Mouse (Mus musculus): Measurements from ENCODE around the gene Hip1r. TPM values are rescaled to one million over a fixed set of nuclear protein-coding genes. Genes with fewer than 3 reads are reported as not detected.

Gene Hip1r
- total and polyA plus RNA-seq, 3 experiments, result 7.9 to 21.7 (median 14.9) TPM

DNA sequence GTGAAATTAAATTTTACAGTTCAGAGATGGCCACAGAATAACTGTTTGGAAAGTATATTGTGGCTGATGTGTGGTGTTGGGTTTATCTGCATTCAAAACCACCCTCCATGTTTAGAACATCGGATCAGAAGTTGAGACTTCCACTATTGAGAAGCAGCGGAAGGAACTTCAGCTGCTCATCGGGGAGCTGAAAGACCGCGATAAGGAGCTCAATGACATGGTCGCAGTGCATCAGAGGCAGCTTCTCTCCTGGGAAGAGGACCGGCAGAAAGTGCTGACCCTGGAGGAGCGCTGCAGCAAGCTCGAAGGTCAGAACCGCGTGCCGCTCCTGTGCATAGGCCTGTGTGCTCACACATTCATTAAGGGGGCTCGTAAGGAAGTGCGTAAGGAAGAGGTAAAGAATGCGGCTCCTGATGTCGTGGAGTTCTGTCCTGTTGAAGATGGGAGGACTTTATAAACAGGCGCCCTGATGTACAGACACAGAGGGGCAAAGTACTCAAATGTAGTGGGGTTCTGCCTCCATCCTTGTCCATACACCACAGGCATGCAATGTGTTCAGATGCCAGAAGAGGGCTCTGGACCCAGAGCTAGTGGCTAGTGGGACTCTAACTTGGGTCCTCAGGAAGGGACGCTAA, 39.4 kb upstream of the Hip1r start:
- DNase-seq (ENCODE audit: low spot score) (no peak), ATAC-seq (ENCODE audit: extremely low read depth, insufficient number of reproducible peaks, low FRiP score, poor library complexity, severe bottlenecking) (no peak)
- Histone ChIP-seq H3K4me3 (ENCODE audit: low read depth, low read length) (no peak overlapping the region), H3K4me1 (ENCODE audit: insufficient read depth, low read depth, low read length) (peaks cover 27% of the 10 kb centered on the region), H3K27me3 (ENCODE audit: insufficient read depth, low read length) (0 out of 2 replicates have a peak, but pooled peaks cover 5% of the 10 kb centered on the region), H3K36me3 (replicated peaks) (peaks cover 8% of the 10 kb centered on the region), H3K9me3 (replicated peaks) (no peaks in the 10 kb centered on the region)
- TF ChIP-seq POLR2AphosphoS5 (IDR thresholded peaks at IDR 0.05; ENCODE audit: insufficient replicate concordance, low read depth, low read length), result no peak
- 0 out of 2 replicates have a peak, but pooled peaks have one; percentile 22 for TF ChIP-seq CTCF (IDR thresholded peaks at IDR 0.05; ENCODE audit: low read depth, low read length)

DNA sequence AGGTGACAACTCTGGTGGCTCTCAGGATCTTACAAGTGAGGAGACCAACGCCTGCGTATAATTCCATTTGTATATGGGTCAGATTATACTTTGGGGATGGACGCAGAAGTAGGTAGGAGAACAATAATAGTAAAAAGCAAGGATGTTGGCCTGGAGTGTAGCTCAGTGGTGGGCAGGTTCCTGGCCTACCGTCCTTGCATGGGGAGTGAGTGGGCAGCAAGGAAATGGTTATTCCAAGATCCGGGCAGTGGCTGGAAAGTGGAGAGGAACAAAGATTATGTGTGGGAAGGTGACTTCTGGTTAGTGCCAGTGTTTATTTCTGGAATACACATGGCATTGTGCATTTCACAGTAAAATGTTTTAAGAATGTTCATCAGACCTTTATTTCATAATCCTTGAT, 37.5 kb upstream of the Hip1r start:
- H3K4me1 ChIP-seq (ENCODE audit: insufficient read depth, low read depth, low read length), result peaks cover 19% of the 10 kb centered on the region
- no peak overlapping the region for H3K4me3 ChIP-seq (ENCODE audit: low read depth, low read length)
- TF ChIP-seq GATA1 (IDR thresholded peaks at IDR 0.05; ENCODE audit: borderline replicate concordance, low read length), result no peak
- no peak for TF ChIP-seq POLR2AphosphoS5 (IDR thresholded peaks at IDR 0.05; ENCODE audit: insufficient replicate concordance, low read depth, low read length)
- no peak for TF ChIP-seq CTCF (IDR thresholded peaks at IDR 0.05; ENCODE audit: low read depth, low read length)
- TF ChIP-seq GATA2 (IDR thresholded peaks at IDR 0.05; ENCODE audit: borderline replicate concordance, low read depth, low read length), result no peak
- no peak for TF ChIP-seq TAL1 (conservative IDR thresholded peaks at IDR 0.05; ENCODE audit: low read depth, low read length)
- no peaks in the 10 kb centered on the region for H3K36me3 ChIP-seq (replicated peaks)
- 0 out of 2 replicates have a peak, but pooled peaks cover 5% of the 10 kb centered on the region for H3K27me3 ChIP-seq (ENCODE audit: insufficient read depth, low read length)
- no peaks in the 10 kb centered on the region for H3K9me3 ChIP-seq (replicated peaks)
- ATAC-seq (ENCODE audit: extremely low read depth, insufficient number of reproducible peaks, low FRiP score, poor library complexity, severe bottlenecking), result no peak
- no peak for DNase-seq (ENCODE audit: low spot score)

DNA sequence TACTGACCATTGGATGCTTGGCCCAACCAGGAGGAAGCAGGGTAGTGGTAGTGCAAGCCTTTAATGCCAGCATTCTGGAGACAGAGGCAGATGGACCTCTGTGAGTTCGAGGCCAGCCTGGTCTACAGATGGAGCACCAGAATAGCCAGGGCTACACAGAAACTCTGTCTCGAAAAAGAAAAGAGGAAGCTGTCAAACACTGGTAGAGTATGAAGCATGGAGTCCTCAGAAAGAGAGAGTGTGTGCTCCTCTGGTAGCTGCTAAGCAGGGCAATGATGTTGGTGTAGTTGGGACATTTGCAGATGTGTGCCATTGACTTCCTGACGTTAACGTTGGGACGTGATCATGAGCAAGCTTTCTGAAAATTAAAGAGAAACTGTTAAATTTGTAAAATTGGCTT, 34.9 kb upstream of the Hip1r start:
- TF ChIP-seq POLR2AphosphoS5 (IDR thresholded peaks at IDR 0.05; ENCODE audit: insufficient replicate concordance, low read depth, low read length), result no peak
- TF ChIP-seq TAL1 (conservative IDR thresholded peaks at IDR 0.05; ENCODE audit: low read depth, low read length), result no peak
- no peak for TF ChIP-seq GATA2 (IDR thresholded peaks at IDR 0.05; ENCODE audit: borderline replicate concordance, low read depth, low read length)
- TF ChIP-seq CTCF (IDR thresholded peaks at IDR 0.05; ENCODE audit: low read depth, low read length), result no peak
- no peak for TF ChIP-seq GATA1 (IDR thresholded peaks at IDR 0.05; ENCODE audit: borderline replicate concordance, low read length)
- ATAC-seq (ENCODE audit: extremely low read depth, insufficient number of reproducible peaks, low FRiP score, poor library complexity, severe bottlenecking), result no peak
- DNase-seq (ENCODE audit: low spot score), result no peak
- 0 out of 2 replicates have a peak, but pooled peaks cover 5% of the 10 kb centered on the region for H3K27me3 ChIP-seq (ENCODE audit: insufficient read depth, low read length)
- H3K36me3 ChIP-seq (replicated peaks), result no peaks in the 10 kb centered on the region
- no peak overlapping the region for H3K4me3 ChIP-seq (ENCODE audit: low read depth, low read length)
- H3K4me1 ChIP-seq (ENCODE audit: insufficient read depth, low read depth, low read length), result peaks cover 13% of the 10 kb centered on the region
- no peaks in the 10 kb centered on the region for H3K9me3 ChIP-seq (replicated peaks)

DNA sequence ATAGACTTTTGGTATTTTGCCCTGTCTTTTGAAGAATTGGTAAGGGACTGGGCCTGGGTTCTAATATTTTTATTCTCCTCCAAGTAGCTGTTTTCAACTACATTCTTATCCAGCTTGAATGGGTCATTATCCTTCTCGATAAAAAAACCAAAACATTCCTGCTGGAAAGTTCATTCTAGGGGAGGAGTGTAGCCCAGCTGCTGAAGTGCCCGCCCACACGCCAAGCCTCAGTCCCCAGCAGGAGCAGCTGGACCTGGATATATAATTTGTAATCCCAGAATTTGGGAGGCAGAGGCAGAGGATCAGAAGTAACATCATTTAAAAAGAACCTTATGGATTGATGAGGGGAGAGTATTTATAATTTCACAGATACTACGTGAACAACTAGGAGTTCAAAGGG, 26.9 kb upstream of the Hip1r start:
- DNase-seq (ENCODE audit: low spot score) (no peak), ATAC-seq (ENCODE audit: extremely low read depth, insufficient number of reproducible peaks, low FRiP score, poor library complexity, severe bottlenecking) (no peak)
- H3K4me1 ChIP-seq (ENCODE audit: insufficient read depth, low read depth, low read length), result no peaks in the 10 kb centered on the region
- TF ChIP-seq GATA1 (IDR thresholded peaks at IDR 0.05; ENCODE audit: borderline replicate concordance, low read length) (no peak), CTCF (IDR thresholded peaks at IDR 0.05; ENCODE audit: low read depth, low read length) (no peak), TAL1 (conservative IDR thresholded peaks at IDR 0.05; ENCODE audit: low read depth, low read length) (no peak), GATA2 (IDR thresholded peaks at IDR 0.05; ENCODE audit: borderline replicate concordance, low read depth, low read length) (no peak), POLR2AphosphoS5 (IDR thresholded peaks at IDR 0.05; ENCODE audit: insufficient replicate concordance, low read depth, low read length) (no peak)
- H3K36me3 ChIP-seq (replicated peaks), result no peaks in the 10 kb centered on the region
- H3K27me3 ChIP-seq (ENCODE audit: insufficient read depth, low read length), result peaks cover 7% of the 10 kb centered on the region
- no peak overlapping the region for H3K4me3 ChIP-seq (ENCODE audit: low read depth, low read length)
- H3K9me3 ChIP-seq (replicated peaks), result no peaks in the 10 kb centered on the region

DNA sequence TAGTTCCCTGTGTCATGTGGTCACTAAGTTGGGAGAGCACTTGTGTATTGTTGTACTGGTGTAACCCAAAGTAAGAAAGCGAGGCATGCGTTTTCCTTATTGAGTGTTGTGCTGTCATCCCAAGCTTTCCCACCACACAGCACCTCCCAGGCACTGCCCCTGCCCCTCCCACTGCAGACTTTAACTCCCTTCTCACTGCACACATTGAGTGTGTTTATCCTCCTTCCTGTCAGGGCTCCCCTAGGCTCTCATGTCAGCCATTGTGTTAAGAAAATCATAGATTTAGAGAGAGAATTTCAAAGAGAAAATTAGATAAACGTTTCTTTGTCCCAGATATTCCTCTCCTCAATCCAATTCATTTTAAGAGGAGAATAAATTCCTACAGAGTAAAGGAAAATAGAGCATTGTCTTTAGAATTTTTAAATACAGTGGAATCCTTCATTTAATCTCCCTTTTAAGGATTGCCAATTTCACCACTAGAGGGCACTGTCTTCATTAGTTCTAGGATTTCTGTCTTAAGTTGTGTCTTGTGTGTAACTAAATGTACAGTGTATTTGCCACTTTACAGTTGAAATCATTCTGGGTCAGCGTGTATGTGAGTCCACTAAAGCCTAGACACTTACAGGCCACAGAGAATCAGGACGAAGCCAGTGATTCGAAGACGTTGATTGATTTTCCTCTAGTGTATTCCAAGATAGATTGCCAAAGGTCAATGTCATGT, 26.2 kb upstream of the Hip1r start:
- no peak for ATAC-seq (ENCODE audit: extremely low read depth, insufficient number of reproducible peaks, low FRiP score, poor library complexity, severe bottlenecking)
- Histone ChIP-seq H3K4me3 (ENCODE audit: low read depth, low read length) (no peak overlapping the region), H3K9me3 (replicated peaks) (no peaks in the 10 kb centered on the region), H3K27me3 (ENCODE audit: insufficient read depth, low read length) (peaks cover 7% of the 10 kb centered on the region), H3K36me3 (replicated peaks) (no peaks in the 10 kb centered on the region), H3K4me1 (ENCODE audit: insufficient read depth, low read depth, low read length) (no peaks in the 10 kb centered on the region)
- no peak for TF ChIP-seq TAL1 (conservative IDR thresholded peaks at IDR 0.05; ENCODE audit: low read depth, low read length)
- no peak for TF ChIP-seq GATA1 (IDR thresholded peaks at IDR 0.05; ENCODE audit: borderline replicate concordance, low read length)
- no peak for TF ChIP-seq GATA2 (IDR thresholded peaks at IDR 0.05; ENCODE audit: borderline replicate concordance, low read depth, low read length)
- TF ChIP-seq POLR2AphosphoS5 (IDR thresholded peaks at IDR 0.05; ENCODE audit: insufficient replicate concordance, low read depth, low read length), result no peak
- no peak for TF ChIP-seq CTCF (IDR thresholded peaks at IDR 0.05; ENCODE audit: low read depth, low read length)
- no peak for DNase-seq (ENCODE audit: low spot score)

DNA sequence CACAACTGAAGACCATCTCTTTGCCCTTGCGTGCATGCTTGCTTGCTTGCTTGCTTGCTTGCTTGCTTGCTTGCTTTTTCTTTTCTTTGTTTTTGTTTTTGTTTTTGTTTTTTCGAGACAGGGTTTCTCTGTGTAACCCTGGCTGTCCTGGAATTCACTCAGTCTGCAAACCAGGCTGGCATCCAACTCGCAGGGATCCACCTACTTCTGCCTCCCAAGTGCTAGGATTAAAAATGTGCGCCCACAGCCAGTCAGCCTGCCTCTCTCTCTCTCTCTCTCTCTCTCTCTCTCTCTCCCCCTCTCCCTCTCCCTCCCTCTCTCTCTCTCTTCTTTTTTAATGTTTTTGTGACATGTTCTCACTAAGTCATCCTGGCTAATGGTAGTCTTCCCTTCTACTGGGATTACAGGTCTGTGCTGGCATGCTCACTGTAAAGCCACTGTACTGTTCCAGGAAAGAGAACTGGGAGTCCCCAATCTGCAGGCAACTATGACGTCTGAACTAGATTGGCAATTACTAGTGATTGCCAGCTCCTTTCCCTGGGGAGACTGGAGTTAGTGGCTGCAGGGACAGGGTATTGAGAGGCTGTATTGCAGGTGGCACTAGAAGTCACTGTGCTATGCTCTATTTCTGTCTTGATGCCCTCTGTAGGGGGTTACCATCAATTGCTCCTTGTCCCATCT, 20.9 kb upstream of the Hip1r start:
- peaks cover 20% of the 10 kb centered on the region for H3K27me3 ChIP-seq (ENCODE audit: insufficient read depth, low read length)
- H3K4me1 ChIP-seq (ENCODE audit: insufficient read depth, low read depth, low read length), result no peaks in the 10 kb centered on the region
- no peaks in the 10 kb centered on the region for H3K9me3 ChIP-seq (replicated peaks)
- no peak for TF ChIP-seq CTCF (IDR thresholded peaks at IDR 0.05; ENCODE audit: low read depth, low read length)
- TF ChIP-seq POLR2AphosphoS5 (IDR thresholded peaks at IDR 0.05; ENCODE audit: insufficient replicate concordance, low read depth, low read length), result no peak
- TF ChIP-seq GATA1 (IDR thresholded peaks at IDR 0.05; ENCODE audit: borderline replicate concordance, low read length), result no peak
- no peak for TF ChIP-seq TAL1 (conservative IDR thresholded peaks at IDR 0.05; ENCODE audit: low read depth, low read length)
- no peak for TF ChIP-seq GATA2 (IDR thresholded peaks at IDR 0.05; ENCODE audit: borderline replicate concordance, low read depth, low read length)
- no peak overlapping the region for H3K4me3 ChIP-seq (ENCODE audit: low read depth, low read length)
- DNase-seq (ENCODE audit: low spot score) (no peak), ATAC-seq (ENCODE audit: extremely low read depth, insufficient number of reproducible peaks, low FRiP score, poor library complexity, severe bottlenecking) (no peak)
- H3K36me3 ChIP-seq (replicated peaks), result no peaks in the 10 kb centered on the region
